Mouse (Mus musculus): ENCODE measurements around the gene Cep164. TPM values are rescaled to one million over a fixed set of nuclear protein-coding genes. Genes with fewer than 3 reads are reported as not detected.
A peak's percentile ranks its signal among the peaks of the same experiment; 100 is the strongest.
"Not testable (repeated sequence)": the region's sequence is repeated elsewhere in the genome, so short reads cannot be mapped to it uniquely, and the experiment has no call there.

Cep164 gene
- polyA plus RNA-seq, 1 experiment from 2014 or later: 5.4 TPM

GRCm38 (mm10) chr9:45787071-45787470 is 41.4 kb downstream of the Cep164 start:
- no peaks in the 10 kb centered on the region for H3K27me3 ChIP-seq (ENCODE audit: control insufficient read depth, insufficient read depth, low read depth, low read length)
- peak overlapping the region; percentile 41 for H3K4me2 ChIP-seq (ENCODE audit: low read depth, low read length)
- no peaks in the 10 kb centered on the region for H3K9me3 ChIP-seq (replicated peaks; ENCODE audit: control insufficient read depth, low read length)
- no peak for ATAC-seq (ENCODE audit: low read depth)
- H3K36me3 ChIP-seq (ENCODE audit: control insufficient read depth, insufficient read depth): no peaks in the 10 kb centered on the region
- H3K27ac ChIP-seq (ENCODE audit: low read length): peak overlapping the region; percentile 66
- H3K4me3 ChIP-seq (ENCODE audit: low read depth, low read length): peak overlapping the region; percentile 47
- 69% methylated on average over 8 of the region's 8 CpGs for WGBS (ENCODE audit: insufficient replicate concordance)
- peak overlapping the region; percentile 41; the same call in 1 of the 2 replicates for H3K9ac ChIP-seq (ENCODE audit: low read depth, low read length)
- H3K4me1 ChIP-seq (ENCODE audit: control insufficient read depth, low read depth, low read length): peaks cover 22% of the 10 kb centered on the region

GRCm38 (mm10) chr9:45783249-45784069 is 45.0 kb downstream of the Cep164 start:
- no peaks in the 10 kb centered on the region for H3K27me3 ChIP-seq (ENCODE audit: control insufficient read depth, insufficient read depth, low read depth, low read length)
- H3K4me2 ChIP-seq (ENCODE audit: low read depth, low read length): no peak overlapping the region
- H3K9ac ChIP-seq (ENCODE audit: low read depth, low read length): no peak overlapping the region
- 77% methylated on average over 12 of the region's 12 CpGs for WGBS (ENCODE audit: insufficient replicate concordance)
- H3K4me3 ChIP-seq (ENCODE audit: low read depth, low read length): no peak overlapping the region
- H3K9me3 ChIP-seq (replicated peaks; ENCODE audit: control insufficient read depth, low read length): no peaks in the 10 kb centered on the region
- no peak for ATAC-seq (ENCODE audit: low read depth)
- peaks cover 16% of the 10 kb centered on the region for H3K4me1 ChIP-seq (ENCODE audit: control insufficient read depth, low read depth, low read length)
- H3K27ac ChIP-seq (ENCODE audit: low read length): no peak overlapping the region
- no peaks in the 10 kb centered on the region for H3K36me3 ChIP-seq (ENCODE audit: control insufficient read depth, insufficient read depth)

DNA sequence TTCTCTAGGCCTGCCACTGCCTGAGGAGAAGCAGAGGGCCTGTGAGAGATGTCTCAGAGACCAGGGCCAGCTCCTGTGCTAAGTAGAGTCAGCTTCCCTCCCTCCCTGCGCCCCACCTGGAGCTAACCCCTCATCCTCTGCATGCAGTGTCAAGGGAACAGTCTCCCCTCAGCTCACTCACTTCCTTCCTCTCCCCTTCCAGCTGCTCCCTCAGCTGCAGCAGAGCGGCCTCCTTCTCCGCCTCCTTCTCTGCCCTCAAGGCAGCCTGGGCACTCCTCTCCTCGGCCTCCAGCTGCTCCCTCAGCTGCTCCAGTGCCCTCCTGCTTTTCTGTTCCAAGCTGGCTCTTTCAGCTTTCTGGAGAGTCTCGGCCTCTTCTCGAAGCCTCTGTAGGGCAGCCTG is 49.3 kb downstream of the Cep164 start:
- Histone ChIP-seq H3K27me3 (ENCODE audit: control insufficient read depth, insufficient read depth, low read depth, low read length) (no peaks in the 10 kb centered on the region), H3K27ac (ENCODE audit: low read length) (no peak overlapping the region), H3K4me2 (ENCODE audit: low read depth, low read length) (no peak overlapping the region), H3K4me3 (ENCODE audit: low read depth, low read length) (no peak overlapping the region), H3K4me1 (ENCODE audit: control insufficient read depth, low read depth, low read length) (no peaks in the 10 kb centered on the region; the same call in 1 of the 2 replicates), H3K9ac (ENCODE audit: low read depth, low read length) (no peak overlapping the region), H3K9me3 (replicated peaks; ENCODE audit: control insufficient read depth, low read length) (no peaks in the 10 kb centered on the region), H3K36me3 (ENCODE audit: control insufficient read depth, insufficient read depth) (peaks cover 5% of the 10 kb centered on the region)
- ATAC-seq (ENCODE audit: low read depth): no peak
- WGBS (ENCODE audit: insufficient replicate concordance): 51% methylated on average over 6 of the region's 6 CpGs

GRCm38 (mm10) chr9:45776176-45776575 is 52.3 kb downstream of the Cep164 start:
- H3K4me1 ChIP-seq (ENCODE audit: control insufficient read depth, low read depth, low read length); H3K4me2 ChIP-seq (ENCODE audit: low read depth, low read length); H3K4me3 ChIP-seq (ENCODE audit: low read depth, low read length); H3K9ac ChIP-seq (ENCODE audit: low read depth, low read length); ATAC-seq (ENCODE audit: low read depth); H3K9me3 ChIP-seq (replicated peaks; ENCODE audit: control insufficient read depth, low read length); H3K27me3 ChIP-seq (ENCODE audit: control insufficient read depth, insufficient read depth, low read depth, low read length); H3K27ac ChIP-seq (ENCODE audit: low read length): not testable (repeated sequence)
- peaks cover 10% of the 10 kb centered on the region for H3K36me3 ChIP-seq (ENCODE audit: control insufficient read depth, insufficient read depth)
- 47% methylated on average over 3 of the region's 3 CpGs for WGBS (ENCODE audit: insufficient replicate concordance)

GRCm38 (mm10) chr9:45774088-45774487 is 54.4 kb downstream of the Cep164 start:
- Histone ChIP-seq H3K4me2 (ENCODE audit: low read depth, low read length) (no peak overlapping the region), H3K4me3 (ENCODE audit: low read depth, low read length) (no peak overlapping the region), H3K9ac (ENCODE audit: low read depth, low read length) (no peak overlapping the region), H3K27me3 (ENCODE audit: control insufficient read depth, insufficient read depth, low read depth, low read length) (no peaks in the 10 kb centered on the region), H3K36me3 (ENCODE audit: control insufficient read depth, insufficient read depth) (peaks cover 10% of the 10 kb centered on the region), H3K4me1 (ENCODE audit: control insufficient read depth, low read depth, low read length) (no peaks in the 10 kb centered on the region; the same call in 1 of the 2 replicates), H3K9me3 (replicated peaks; ENCODE audit: control insufficient read depth, low read length) (no peaks in the 10 kb centered on the region), H3K27ac (ENCODE audit: low read length) (no peak overlapping the region)
- WGBS (ENCODE audit: insufficient replicate concordance): 64% methylated on average over 6 of the region's 6 CpGs
- ATAC-seq (ENCODE audit: low read depth): no peak

DNA sequence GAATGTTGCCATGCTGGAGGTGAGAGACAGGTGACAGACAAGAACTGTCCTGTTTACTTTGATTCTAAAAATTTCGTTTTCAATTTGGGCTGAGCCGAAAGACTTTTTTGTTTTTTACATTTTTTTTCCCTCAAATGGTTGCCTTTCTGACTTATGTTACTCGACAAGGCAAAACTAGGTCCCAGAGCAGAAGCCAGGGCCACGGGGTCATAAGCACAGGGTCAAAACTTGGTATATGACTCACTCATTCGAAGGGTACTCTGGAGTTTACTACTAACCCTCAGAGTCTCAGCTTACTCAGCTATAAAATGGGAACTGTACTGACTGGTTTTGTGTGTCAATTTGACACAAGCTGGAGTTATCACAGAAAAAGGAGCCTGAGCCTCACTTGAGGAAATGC is 58.9 kb downstream of the Cep164 start:
- no peak overlapping the region for H3K4me3 ChIP-seq (ENCODE audit: low read depth, low read length)
- H3K4me1 ChIP-seq (ENCODE audit: control insufficient read depth, low read depth, low read length): no peaks in the 10 kb centered on the region
- no peak overlapping the region for H3K9ac ChIP-seq (ENCODE audit: low read depth, low read length)
- H3K9me3 ChIP-seq (replicated peaks; ENCODE audit: control insufficient read depth, low read length): no peaks in the 10 kb centered on the region
- WGBS (ENCODE audit: insufficient replicate concordance): 71% methylated on average over 5 of the region's 5 CpGs
- no peak for ATAC-seq (ENCODE audit: low read depth)
- peaks cover 8% of the 10 kb centered on the region for H3K36me3 ChIP-seq (ENCODE audit: control insufficient read depth, insufficient read depth)
- H3K27ac ChIP-seq (ENCODE audit: low read length): no peak overlapping the region
- H3K27me3 ChIP-seq (ENCODE audit: control insufficient read depth, insufficient read depth, low read depth, low read length): no peaks in the 10 kb centered on the region
- H3K4me2 ChIP-seq (ENCODE audit: low read depth, low read length): no peak overlapping the region

DNA sequence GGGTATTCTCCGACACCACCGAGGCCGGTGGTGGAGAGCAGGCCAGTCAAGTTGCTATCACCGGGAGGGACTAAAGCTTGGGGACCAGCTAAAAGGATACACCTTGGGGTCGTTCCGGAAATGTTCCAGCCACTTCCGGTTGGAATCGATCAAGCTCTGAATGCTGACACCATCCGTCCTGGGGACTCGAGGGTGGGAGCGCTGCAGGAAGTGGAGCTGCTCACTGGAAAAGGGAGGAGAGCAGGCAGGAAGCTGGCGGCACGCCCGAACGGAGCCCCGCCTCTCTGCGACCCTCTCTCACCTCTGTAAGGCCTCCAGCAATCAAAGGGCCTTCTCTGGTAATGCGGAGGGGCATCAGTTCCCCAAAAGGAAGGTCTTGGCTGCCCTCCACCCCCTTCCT is 60.1 kb downstream of the Cep164 start:
- Histone ChIP-seq H3K4me3 (ENCODE audit: low read depth, low read length) (no peak overlapping the region), H3K27me3 (ENCODE audit: control insufficient read depth, insufficient read depth, low read depth, low read length) (no peaks in the 10 kb centered on the region), H3K9ac (ENCODE audit: low read depth, low read length) (no peak overlapping the region), H3K4me2 (ENCODE audit: low read depth, low read length) (no peak overlapping the region), H3K9me3 (replicated peaks; ENCODE audit: control insufficient read depth, low read length) (no peaks in the 10 kb centered on the region), H3K27ac (ENCODE audit: low read length) (no peak overlapping the region), H3K36me3 (ENCODE audit: control insufficient read depth, insufficient read depth) (peaks cover 3% of the 10 kb centered on the region; the same call in 1 of the 2 replicates), H3K4me1 (ENCODE audit: control insufficient read depth, low read depth, low read length) (no peaks in the 10 kb centered on the region)
- no peak for ATAC-seq (ENCODE audit: low read depth)
- 67% methylated on average over 18 of the region's 18 CpGs for WGBS (ENCODE audit: insufficient replicate concordance)

DNA sequence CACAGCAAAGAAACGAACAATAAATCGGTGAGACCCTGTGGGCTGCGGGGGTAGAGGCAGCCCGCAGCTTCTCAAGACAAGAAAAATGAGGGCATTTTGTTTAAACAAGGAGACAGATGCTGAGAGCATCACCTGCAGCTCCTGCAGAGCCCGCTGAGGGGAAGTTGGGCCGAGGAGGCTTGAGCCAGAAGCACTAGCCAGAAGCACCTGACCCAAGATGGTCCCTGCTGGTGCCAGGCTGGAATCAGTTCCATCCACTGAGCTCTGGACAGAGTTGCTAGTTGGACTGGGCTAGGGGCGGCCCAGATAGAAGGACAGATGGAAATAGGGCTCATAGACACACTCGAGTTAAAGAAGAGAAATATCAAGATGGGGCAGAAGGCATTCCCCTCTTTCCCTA is 61.3 kb downstream of the Cep164 start:
- Histone ChIP-seq H3K9me3 (replicated peaks; ENCODE audit: control insufficient read depth, low read length) (no peaks in the 10 kb centered on the region), H3K36me3 (ENCODE audit: control insufficient read depth, insufficient read depth) (peaks cover 2% of the 10 kb centered on the region; the same call in 1 of the 2 replicates), H3K4me3 (ENCODE audit: low read depth, low read length) (no peak overlapping the region), H3K27ac (ENCODE audit: low read length) (no peak overlapping the region), H3K27me3 (ENCODE audit: control insufficient read depth, insufficient read depth, low read depth, low read length) (no peaks in the 10 kb centered on the region), H3K9ac (ENCODE audit: low read depth, low read length) (no peak overlapping the region), H3K4me1 (ENCODE audit: control insufficient read depth, low read depth, low read length) (no peaks in the 10 kb centered on the region), H3K4me2 (ENCODE audit: low read depth, low read length) (no peak overlapping the region)
- 77% methylated on average over 8 of the region's 8 CpGs for WGBS (ENCODE audit: insufficient replicate concordance)
- no peak for ATAC-seq (ENCODE audit: low read depth)

DNA sequence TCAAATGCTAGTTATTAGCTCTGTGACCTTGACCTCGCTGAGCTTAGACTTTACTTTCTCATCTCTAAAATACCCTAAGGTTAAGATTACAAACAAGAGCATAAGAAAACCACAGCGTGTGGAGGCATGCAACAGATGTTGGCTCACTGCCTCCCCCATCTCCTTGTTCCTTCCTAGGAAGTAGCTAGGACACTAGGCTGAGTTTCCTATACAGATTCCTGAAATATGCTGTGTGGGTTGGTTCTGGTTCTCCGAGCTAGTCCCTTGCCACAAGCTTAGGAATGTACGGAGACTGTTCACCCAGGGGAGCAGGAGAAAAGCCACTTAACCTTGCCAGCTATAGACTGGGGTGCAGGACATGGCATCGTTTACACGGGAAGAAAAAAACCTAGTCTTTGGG is 62.3 kb downstream of the Cep164 start:
- Histone ChIP-seq H3K4me2 (ENCODE audit: low read depth, low read length) (no peak overlapping the region), H3K4me1 (ENCODE audit: control insufficient read depth, low read depth, low read length) (no peaks in the 10 kb centered on the region), H3K9ac (ENCODE audit: low read depth, low read length) (no peak overlapping the region), H3K36me3 (ENCODE audit: control insufficient read depth, insufficient read depth) (no peaks in the 10 kb centered on the region), H3K9me3 (replicated peaks; ENCODE audit: control insufficient read depth, low read length) (no peaks in the 10 kb centered on the region), H3K4me3 (ENCODE audit: low read depth, low read length) (no peak overlapping the region), H3K27ac (ENCODE audit: low read length) (no peak overlapping the region), H3K27me3 (ENCODE audit: control insufficient read depth, insufficient read depth, low read depth, low read length) (no peaks in the 10 kb centered on the region)
- WGBS (ENCODE audit: insufficient replicate concordance): 74% methylated on average over 6 of the region's 6 CpGs
- ATAC-seq (ENCODE audit: low read depth): no peak
